Mouse (Mus musculus) right cerebral cortex, postnatal 14 days (tissue): ENCODE results near the gene C130026I21Rik.
A peak's percentile ranks its signal among the peaks of the same experiment; 100 is the strongest.
"Not testable (repeated sequence)": the region's sequence is repeated elsewhere in the genome, so short reads cannot be mapped to it uniquely, and the experiment has no call there.

ENCODE experiments used
- DNase-seq: peaks from one replicate; pipeline ENCODE4 v3.0.0; 2022

The C130026I21Rik gene

DNA sequence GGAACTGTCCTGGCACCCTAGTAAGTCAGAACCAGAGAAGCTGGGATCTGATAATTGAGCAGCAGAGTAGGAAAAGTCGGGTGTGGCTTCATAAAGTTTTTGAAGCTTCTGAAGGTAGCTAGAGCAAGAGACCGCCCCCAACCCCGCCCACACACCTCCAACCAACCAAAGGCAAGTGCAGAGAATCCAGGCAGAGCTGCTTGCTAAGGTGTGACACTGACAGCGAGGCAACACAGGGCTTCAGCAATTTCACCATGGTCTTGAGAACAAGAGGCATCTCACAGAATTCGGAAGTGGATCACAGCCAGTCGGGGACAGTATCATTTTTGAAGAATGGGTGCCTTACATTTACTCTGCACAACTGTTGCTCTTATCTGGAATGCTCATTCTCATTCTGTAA, at the start of gene C130026I21Rik:
Gene C130026I21Rik (minus strand): TSS at position 101 of the 400 bp plus-strand sequence.
- not testable (repeated sequence) for DNase-seq

DNA sequence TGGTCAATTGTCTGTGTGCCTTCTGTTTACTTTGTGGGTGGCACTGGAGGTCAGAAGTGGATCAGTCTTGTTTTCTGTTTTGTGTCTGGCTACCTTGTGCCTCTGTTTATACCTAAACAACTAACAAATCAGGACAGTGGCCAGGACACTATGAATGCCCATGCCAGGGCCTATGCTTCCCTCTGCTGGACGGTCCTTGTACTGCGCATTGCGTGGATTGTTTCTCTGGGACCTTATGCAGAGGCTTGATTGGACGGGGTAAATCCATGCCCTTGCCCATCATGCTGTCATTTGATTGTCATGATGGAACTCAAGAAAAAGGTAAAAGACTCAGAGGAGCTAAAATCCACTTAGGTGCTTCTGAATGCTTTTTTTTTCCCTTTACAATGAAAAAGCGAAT, 16.7 kb upstream of the C130026I21Rik start:
- DNase-seq: peak; percentile 6

DNA sequence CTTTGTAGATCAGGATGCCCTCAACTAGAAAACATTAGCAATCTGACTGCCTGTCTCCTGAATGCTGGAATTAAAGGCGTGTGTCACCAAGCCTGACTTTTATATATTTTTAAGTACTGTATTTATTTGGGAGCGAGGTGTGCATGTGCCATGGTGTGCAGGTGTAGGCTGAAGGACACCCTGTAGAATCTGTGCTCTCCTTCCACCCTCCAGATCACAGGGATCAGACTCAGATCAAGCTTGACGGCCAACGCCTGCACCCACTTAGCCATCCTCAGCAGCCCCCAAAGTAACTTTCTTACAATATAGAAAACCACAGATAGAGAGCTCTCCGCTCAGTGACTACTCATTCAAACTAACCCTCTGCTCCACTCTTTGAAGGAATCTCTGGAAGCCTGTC, 6.1 kb upstream of the C130026I21Rik start:
- not testable (repeated sequence) for DNase-seq

DNA sequence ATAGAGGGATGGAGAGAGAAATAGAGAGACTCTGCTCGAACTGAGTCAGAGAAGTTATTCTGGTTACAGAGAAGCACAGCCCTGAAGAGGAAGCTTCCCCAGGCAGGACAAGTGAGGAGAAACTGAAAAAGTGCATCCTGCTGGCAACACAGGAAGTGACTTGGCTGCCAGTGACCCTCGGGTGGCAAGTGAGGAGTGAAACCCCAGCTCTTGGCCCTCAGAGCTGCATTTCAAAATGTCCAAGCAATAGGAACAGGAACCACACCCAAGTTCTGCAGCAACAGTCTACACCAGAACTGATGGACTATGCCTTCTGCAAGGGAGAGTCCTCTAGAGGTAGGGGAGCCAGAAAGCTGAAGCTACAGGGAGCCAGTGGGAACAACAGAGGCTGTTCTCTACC, 11.7 kb downstream of the C130026I21Rik start:
- peak; percentile 5 for DNase-seq

DNA sequence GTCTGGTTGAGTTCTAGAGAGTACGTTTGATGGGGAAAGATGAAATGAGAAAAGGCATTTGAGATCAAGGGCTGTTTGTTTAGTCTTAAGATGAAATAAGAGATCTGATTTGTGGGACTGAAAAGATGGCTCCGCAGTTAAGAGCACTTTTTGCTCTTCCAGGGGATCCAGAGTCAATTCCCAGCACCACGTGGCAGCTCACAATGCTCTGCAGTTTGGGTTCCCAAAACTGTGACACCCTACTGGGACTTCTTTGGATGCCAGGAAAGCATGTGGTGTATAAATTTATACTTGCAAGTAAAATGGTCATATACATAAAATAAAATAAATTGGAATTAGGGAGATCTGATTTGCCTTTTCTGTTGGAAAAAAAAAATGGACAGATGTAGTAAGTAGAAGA, 15.1 kb downstream of the C130026I21Rik start:
- DNase-seq: not testable (repeated sequence)

DNA sequence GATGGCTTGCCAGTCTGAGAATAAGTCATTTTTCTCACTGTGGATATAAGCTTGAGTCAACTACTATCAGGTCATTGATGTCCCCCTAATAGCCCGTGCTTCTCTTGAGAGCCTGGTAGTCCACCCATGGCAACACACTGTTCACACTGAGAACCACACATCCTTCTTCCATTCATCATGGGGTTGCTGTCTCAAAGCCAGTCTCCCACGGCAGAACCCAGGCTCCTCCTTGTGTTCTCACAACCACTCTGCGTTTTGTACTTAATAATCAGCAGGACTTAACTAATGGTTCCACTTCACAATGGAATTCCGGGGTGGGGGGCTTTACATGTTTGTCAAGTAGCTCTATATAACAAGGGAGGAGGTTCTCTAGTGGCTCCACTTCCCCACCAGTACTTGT, 19.2 kb downstream of the C130026I21Rik start:
- not testable (repeated sequence) for DNase-seq

DNA sequence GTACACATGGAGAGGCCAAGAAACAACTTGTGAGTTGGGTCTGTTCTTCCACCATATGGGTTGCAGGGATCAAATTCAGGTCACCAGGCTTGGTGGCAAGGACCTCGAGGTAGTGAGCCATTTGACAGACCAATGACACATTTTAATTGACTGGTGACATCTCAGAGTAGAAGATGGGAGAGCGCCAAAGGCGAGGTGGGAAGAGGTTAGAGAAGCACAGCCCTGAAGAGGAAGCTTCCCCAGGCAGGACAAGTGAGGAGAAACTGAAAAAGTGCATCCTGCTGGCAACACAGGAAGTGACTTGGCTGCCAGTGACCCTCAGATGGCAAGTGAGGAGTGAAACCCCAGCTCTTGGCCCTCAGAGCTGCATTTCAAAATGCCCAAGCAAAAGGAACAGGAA, 21.4 kb downstream of the C130026I21Rik start:
- DNase-seq: not testable (repeated sequence)

DNA sequence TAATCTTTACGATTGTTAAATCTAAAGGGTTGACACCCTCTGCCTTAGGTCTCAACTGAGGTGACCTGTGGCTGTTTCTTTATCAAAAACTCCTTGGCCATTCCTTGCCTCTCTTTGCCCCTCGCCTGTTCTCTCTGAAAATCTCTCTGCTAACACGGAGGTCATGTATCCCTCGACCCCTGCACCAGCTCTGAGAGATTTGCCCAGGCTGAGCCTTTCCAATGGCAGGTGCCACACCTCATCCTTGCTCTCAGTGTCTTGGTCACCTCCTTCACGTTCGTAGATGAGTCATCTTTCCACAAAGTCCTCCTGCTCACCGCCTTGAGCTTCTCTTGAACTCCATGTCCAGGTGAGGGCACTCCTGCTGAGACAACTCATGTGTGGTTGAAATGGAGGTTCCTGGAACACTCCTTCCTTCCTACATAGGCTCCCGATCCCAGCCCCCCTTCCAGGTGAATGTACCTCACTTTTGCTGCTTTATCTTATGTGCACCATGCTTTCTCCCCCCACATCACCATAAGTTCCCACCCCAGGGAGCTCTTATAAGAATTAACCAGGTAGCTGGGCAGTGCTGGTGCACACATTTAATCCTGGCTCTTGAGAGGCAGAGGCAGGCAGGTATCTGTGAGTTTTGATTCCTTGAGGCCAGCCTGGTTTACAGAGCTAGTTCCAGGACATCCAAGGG, 23.4 kb downstream of the C130026I21Rik start:
- not testable (repeated sequence) for DNase-seq

DNA sequence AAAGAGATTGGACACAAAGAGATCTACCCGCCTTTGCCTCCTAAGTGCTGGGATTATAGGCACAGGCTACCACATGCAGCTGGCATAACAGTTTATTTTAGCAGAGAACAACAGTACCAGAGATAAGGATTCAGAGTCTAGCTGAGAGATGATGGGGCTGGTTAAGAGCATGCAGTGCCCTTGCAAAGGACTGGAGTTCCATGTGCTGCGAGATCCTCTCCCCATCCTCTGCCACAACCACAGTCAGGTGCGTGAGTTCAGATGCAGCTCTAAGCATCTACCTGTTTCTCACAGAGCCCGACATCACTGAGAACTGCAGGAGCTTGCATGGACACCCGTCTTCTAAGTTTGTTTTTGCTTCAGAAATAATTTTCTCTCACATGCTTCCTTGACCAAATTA, 24.1 kb downstream of the C130026I21Rik start:
- not testable (repeated sequence) for DNase-seq

DNA sequence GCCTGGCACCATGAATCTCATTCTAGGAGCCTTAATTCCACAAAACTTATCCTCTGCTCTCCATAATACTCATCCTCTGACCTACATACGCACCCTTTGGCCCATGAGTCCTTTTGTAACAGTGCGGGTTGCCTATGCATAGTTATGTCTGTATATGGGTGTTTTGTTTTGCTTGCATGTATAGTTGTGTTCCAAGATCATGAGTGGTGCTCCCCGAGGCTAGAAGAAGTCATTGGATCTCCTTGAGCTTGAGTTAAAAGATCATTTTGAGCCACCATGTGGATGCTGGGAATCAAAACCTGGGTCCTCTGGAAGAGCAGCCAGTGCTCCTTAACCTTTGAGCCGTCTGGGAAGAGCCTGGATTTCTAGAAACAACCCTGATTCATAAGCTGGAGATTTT, 25.4 kb downstream of the C130026I21Rik start:
- DNase-seq: not testable (repeated sequence)

DNA sequence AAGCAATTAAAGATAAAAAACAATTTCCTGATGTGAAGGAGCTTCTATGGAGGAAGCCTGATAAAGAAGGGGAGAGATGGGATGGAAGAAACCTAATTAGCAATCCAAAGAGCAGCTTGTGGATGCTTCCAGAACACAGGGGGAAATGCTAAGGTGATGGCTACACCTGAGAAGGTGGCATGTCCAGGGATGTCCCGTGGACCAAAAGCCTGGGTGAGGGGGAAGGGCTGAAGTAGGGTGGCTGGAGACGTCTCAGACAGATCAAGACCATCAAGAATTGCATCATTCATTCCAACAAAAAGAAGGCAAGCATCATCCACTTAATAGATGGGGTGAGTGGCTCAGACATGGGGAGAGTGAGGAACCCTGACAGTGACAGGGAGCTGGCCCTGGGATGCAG, 27.3 kb downstream of the C130026I21Rik start:
- not testable (repeated sequence) for DNase-seq

DNA sequence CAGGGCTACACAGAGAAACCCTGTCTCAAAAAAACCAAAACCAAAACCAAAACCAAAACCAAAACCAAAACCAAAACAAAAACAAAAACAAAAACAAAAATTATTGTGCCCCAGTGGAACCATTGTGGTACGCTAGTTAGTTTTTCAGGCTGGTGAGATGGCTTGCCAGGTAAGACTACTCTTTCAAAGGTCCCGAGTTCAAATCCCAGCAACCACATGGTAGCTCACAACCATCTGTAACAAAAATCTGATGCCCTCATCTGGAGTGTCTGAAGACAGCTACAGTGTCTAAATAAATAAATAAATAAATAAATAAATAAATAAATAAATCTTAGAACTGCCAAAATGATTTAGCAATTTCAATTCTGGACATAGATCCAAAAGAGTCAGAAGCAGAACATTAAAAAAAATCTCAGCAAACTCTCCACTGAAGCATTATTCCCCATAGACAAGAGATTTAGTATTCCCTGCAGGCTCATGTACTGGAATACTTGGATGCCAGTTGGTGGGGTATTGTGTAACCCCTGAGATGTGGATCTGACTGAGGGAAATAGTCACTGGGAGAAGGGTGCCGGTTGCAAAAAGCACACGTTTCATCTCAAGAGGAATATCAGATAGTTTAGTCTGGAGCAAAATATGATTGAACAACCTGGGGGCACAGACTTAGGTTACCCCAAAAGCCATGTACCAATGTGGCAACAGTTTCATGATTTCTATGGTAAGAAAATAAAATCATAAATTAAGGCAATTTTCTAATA, 31.2 kb downstream of the C130026I21Rik start:
- not testable (repeated sequence) for DNase-seq

DNA sequence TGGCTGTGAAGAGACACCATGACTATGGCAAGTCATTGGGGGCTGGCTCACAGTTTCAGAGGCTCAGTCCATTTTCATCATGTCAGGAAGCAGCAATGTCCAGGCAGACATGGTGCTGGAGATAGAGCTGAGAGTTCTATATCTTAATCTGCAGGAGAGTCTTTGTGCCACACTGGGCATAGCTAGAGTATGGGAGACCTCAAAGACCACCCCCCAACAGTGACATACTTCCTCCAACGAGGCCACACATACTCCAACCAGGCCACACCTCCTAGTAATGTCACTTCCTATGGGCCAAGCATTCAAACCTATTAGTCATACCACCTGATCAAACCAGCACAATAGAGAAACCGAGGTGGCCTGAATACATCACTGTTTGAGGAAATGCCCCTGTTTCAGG, 63.8 kb downstream of the C130026I21Rik start:
- DNase-seq: not testable (repeated sequence)

DNA sequence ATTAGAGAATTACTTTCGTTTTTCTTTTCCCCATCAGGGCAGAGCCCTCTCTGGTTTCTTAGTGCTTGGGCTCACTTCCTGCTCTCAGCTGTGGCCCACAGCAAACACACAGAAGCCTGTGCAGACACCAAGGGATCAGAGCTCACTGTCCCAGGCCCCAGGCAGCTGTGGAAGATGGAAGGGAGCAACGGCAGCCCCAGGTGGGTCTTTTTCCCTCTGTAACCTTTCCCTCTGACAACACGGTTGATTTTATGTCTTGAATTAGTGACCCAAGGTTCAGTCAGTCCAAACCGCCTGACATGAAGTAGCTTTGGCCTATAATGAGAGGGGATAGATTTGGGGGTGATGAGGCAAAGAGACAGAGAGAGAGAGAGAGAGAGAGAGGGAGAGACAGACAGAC, 70.8 kb downstream of the C130026I21Rik start:
- not testable (repeated sequence) for DNase-seq

DNA sequence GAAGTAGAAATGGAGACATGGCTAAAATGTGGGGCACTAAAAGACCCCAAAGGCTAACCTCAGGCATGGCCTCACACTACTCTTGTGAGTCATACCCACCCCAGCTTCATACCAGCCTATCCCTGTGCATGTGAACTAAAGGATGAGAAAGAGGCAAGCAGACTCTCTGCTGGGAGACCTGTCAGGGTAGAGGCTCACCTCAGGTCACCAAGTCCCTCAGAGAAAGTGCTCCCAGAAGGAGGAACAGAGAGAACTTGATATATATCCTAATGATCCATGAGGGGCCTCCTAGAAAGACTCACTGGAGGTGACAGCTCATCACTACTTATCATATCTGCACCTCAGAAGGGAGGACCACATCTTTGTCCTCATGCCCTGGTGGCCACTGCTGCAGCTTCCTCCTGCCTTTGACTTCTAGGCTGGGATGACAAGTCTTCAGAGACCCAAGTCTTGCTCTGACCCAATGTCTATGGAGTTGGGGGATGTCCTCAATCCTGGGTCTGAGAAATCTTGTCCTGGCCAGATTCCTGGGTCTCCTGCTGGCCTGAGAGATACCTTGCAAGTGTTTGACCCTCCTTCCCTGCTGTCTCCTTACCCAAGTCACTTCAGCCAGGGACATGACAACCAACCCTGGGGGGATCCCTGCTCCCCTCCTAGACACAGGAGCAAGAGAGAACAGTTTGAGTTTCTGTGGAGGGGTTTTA, 71.6 kb downstream of the C130026I21Rik start:
- DNase-seq: not testable (repeated sequence)

DNA sequence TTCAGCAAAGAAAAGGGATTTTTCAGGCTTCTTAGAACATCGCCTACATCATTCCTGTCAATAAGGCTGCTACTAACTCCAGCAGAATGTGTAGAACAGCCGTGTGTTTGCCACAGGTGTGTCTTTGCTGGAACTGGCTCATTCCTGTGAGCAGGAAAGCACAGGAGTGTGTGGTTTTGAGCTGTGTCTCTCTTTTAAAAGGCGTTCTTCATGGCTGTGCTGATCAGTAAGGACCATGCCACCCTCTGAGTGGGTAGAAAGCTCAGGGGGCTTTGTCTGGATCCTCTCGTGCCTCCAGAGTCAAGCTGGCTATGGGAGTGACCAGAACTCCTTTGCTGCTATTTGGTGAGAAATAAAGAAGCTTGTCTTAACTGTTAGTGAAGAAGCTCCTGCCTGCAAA, 73.6 kb downstream of the C130026I21Rik start:
- DNase-seq: not testable (repeated sequence)

DNA sequence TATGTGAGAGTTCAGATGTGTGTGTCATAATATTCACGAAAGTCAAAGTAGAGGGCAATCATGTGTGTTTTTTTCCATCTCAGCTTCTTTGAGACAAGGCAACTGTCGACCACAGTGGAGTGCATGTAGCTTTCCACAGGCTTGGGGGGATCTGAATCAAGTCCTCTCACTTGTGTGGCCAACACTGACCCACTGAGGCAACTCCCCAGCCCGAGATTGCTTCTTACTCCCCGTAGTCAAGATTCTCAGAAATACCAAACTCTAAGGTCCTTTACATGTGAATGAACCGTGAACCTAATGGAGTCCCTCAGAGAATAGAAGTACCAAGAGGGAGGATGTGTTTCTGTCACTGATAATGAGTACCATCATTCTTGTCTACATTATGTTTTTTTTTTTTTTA, 76.6 kb downstream of the C130026I21Rik start:
- not testable (repeated sequence) for DNase-seq

DNA sequence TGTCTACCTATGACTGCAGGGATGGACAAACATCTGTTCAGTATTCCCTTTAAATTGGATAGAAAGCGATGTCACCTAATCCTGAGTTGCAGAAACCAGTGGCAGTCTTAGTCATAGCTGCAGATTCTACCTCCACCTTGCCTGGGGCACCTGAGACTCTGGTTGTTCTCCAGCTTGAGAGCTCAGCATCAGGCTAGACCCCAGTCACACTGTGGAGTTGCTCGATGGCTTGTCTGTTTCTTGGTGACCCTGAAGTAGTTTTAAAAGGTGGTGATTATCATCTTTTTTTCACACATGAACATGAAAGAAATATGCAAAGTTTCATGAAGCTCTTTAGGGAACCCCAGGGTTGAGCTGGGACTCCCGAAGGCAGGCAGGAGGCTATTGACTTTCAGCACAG, 88.4 kb downstream of the C130026I21Rik start:
- DNase-seq: not testable (repeated sequence)

DNA sequence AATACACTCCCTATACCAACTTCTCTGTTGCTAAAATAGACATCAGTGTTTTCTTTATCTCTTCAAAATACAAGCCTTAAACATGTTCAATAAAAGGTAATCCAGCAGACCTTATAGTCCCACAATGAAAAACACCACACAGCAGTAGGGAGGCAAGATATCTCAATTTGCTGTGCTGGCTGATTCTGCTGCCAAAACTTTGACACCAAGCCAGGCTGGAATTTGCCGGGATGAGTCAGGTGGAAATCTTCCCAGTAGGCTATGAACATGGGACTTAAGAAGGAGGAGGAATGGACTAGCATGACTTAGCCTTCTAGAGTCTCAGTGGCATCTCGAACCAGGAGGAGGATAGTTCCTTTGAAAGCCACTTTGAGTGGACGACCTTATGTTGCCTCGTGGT, 91.4 kb downstream of the C130026I21Rik start:
- DNase-seq: not testable (repeated sequence)

DNA sequence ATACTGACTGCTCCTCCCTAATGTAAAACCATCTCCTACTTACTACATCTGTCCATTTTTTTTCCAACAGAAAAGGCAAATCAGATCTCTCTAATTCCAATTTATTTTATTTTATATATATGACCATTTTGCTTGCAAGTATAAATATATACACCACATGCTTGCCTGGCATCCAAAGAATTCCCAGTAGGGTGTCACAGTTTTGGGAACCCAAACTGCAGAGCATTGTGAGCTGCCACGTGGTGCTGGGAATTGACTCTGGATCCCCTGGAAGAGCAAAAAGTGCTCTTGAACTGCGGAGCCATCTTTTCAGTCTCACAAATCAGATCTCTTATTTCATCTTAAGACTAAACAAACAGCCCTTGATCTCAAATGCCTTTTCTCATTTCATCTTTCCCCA, 107.5 kb downstream of the C130026I21Rik start:
- DNase-seq: not testable (repeated sequence)

DNA sequence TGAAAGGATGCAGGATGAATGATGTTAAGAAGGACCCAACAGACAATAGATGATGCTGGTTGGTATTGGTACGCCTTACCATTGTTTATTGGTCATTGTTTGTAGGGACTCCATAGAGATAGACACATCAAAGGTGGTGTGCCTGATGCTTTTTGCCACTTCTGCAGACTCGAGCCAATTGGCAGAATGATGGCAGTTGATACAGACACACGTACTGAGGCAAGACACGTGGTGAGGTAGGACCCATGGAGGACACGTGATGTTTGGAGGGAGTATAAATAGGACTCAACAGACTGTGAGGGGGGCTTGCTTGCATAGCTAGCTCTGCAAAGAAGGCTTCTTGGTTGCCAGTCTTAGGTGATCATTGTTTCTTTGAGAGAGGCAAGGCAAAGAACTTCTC, 115.2 kb downstream of the C130026I21Rik start:
- DNase-seq: not testable (repeated sequence)

DNA sequence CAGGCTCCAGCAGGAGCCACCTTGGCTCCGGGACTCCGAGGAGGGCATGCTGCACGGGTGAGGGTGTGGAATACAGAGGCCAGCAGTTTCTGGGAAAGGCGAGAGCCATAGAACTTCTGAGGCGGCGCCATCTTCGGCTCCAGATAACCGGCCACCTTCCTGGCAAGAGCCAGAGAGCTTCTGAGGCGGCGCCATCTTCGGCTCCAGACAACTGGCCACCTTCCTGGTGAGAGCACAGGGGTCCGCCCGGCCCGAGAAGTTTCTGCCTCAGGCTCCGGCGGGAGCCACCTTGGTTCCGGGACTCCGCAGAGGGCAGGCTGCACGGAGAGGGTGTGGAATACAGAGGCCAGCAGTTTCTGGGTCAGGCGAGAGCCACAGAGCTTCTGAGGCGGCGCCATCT, 136.7 kb downstream of the C130026I21Rik start:
- DNase-seq: not testable (repeated sequence)

DNA sequence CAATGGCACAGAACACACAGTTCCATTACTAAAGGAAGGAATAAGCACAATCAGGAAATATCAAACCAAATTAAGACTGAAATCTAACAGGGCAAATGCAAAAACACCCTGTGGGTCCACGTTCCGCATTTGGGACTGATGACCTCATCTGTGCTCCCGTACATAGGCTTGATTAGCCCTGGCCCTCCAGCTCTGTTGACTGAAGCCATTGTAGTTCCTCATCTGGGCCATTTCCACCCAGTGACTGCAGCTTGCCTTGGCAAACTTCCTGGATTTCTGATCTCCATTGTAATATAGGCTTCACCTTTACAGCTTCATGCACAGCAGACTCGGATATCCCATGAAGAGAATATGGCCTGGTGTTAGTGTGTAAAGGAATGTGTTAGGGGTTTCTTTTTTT, 148.5 kb downstream of the C130026I21Rik start:
- not testable (repeated sequence) for DNase-seq
